Mouse (Mus musculus) A20 (cell line): Measurements from ENCODE around the gene Dusp18.

ENCODE experiments used
- DNase-seq: peaks from one replicate; pipeline ENCODE4 v3.0.0-alpha.2; 2011; ENCODE audit warnings: low read depth, low spot score

Gene Dusp18

DNA sequence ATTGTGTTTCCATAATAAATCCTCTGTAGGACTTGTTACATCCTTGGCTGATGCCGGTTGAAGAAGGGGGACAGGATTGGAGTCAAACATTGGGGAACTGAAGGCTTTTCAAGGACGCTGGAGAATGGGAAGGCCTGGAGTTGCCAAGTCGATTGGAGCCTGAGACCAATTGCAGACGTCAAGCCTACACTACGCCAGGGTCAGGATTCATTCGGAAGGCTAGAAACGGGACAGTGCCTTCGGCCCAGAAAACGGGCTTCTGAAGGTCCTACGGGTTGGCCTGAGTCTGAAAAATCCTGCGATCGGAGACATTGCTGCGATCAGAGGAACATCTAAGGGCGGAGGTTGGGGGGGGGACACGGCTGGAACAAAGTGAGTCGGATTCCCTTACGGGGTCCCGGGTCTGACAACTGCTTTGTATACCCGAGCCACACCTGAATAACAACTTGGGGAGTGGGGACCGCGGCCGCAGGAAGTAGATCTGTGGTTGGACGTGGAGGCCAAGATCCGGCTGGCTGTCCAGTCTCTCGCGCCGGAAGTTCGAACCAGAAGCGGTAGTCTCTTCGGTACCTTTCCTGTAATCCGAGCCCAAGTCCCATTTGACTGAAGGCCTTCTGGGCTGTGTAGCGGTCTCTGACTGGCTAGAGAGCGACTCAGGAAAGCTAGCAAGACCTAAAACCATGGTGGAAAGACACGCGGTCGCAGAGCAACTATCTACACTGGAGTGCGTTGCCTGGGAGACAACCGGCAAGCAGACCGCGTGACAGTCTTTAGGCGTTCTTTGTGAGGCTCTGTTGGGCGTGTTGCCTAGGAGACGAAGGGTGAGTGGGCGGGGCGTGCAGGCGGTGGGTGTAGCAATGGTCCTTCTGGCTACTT, at the start of gene Dusp18, which contains the start of gene 4921536K21Rik:
Gene Dusp18 (plus strand): TSS at position 835 of the 876 bp plus-strand sequence.
Gene 4921536K21Rik (minus strand): TSS at position 693 of the 876 bp plus-strand sequence.
- DNase-seq = no peak

DNA sequence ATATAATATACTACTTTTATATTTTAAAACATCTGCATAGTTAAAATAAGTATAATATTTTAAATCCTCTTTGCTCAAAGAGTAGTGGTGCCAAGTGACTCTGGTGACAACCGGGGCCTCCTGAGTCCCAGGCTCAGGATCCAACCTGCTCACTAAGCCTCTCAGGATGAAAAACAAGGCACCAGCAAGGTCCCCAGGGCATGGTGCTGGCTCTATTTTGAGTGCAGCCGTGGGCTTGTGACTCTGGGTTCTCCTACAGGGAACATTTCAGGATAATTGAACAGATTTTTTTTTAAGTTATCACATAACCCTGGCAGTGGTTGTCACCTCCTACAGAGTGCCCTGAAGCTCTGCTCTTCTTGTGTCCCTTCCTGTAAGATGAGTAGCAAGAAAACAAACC, 48.7 kb upstream of the Dusp18 start:
- no peak for DNase-seq

DNA sequence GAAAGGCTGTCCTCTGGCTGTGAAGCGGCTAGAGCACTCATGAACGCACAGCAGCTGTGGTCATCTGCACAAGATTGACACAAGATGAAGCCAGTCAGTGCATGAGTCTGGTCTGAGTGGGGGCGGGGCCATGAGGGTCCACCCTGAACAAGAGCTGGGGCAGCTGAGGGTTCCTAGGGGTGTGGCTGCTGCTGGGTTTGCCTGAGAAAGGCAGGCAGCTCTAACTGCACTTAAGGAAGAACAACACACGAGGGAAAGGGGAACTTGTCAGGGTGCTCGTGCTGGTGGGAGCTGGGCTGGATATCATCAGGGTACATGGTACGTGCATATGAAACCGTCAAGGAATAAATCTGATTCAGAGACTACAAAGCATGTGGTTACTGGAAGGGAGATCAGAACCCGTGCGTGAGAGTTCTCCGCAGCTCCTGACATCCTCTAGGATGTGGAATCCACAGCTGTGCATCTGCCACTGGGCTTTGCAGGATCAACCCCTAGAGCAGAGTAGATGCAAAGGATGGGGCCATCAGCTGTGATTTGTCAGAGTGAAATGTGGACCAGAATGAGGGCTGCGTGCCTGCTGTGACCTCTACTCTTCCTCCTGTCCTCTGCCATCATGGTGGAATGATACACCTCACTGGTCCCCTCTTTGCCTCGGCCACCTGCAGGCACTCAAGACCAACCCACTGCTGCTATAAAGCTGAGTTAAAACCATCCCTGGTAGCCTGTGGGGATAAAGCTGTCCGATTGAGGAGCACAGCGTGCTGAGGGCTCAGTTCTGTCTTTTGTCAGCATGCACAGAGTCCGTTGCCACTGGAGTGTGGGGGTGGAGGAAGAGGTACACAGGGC, 45.3 kb upstream of the Dusp18 start:
- no peak for DNase-seq

- DNase-seq = no peak
Observed at GRCm38 (mm10) chr11:3850315-3850614, 44.8 kb upstream of the Dusp18 start.

GRCm38 (mm10) chr11:3850746-3851277, 44.2 kb upstream of the Dusp18 start:
- DNase-seq = no peak

DNA sequence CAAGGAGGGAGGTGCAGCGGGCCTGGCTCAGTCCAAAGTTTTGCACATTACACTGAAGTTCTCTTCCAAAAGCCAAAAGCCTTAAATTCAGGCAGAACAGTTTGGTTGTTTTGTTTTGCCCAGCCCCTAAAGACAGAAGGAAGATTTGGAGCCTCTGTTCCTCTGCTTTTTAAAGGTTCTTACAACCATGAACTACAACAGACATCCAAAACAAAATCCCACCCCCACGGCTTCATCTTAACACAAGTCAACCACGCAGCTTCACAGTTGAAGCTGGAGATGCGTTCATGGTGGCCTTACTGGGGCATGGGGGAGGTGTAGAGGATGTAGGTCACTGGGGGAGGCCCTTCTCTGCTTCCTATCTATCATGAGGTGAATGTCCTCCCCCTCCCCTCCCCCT, 43.2 kb upstream of the Dusp18 start:
- DNase-seq = no peak

GRCm38 (mm10) chr11:3853031-3853430, 42.0 kb upstream of the Dusp18 start:
- no peak for DNase-seq

DNA sequence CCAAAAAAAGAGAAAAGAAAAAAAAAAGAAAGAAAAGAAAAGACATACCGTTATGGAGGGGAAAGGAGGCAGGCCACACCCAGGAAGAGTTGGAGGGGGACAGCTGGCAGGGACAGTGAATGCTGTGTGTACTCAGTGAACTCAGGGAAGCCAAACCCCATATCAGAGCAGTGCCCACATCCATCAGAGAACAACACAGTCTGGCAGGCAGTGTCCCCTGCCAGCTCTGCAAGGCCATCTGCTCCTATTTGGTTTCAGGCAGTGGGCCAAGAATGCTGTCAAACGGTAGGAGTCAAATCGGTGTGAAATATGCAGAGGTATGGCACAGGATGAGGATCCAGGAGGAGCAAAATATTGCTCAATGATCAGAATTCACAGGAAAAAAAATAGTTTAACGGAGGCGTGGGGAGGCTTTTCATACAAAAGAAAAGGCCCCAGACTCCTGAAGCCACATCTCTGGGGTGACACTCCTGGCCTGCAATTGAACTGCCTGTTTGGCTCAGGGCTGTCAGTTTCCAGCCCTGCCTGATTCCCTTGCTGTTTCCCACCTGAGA, 41.5 kb upstream of the Dusp18 start:
- DNase-seq = no peak

- no peak for DNase-seq
Observed at GRCm38 (mm10) chr11:3854156-3854555, 40.9 kb upstream of the Dusp18 start.

- no peak for DNase-seq
Observed at GRCm38 (mm10) chr11:3855846-3856245, 39.2 kb upstream of the Dusp18 start.

- no peak for DNase-seq
Observed at GRCm38 (mm10) chr11:3857902-3858301, 37.1 kb upstream of the Dusp18 start.

DNA sequence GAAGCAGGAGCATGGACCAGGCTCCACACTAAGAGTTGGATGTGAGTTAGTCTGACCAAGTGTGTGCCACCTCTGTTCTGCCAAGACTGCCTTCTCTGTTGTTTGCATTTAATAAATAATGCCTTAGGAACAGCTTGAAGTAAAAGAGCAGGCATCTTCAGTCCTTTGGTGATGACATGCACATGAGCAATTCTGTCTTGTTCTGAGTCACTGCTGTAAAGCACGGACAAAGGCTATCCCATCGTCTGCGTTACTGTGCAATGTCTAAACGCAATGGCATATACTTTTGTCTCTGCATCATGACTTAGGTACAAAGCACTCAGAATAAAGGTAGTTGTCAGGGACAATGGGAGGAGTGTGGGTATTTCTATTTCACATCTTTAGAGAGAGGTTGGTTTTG, 35.3 kb upstream of the Dusp18 start:
- DNase-seq = no peak

DNA sequence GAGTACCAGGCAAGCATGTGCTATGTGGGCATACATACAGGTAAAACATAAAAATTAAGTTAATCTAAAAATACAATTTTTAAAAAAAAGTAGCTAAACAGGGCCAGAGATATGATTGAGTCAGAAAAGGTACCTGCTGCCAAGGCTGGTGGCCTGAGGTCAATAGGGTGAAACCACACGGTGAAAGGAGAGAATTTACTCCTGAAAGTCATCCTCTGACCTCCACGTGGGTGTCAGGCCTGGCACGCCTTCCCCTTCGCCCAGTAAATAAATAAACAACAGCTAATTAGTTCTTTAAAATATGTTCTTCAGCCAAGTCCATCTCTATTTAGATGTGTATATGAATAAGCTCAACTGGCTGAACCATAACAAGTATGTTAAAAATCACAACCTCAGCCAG, 34.7 kb upstream of the Dusp18 start:
- no peak for DNase-seq

GRCm38 (mm10) chr11:3862661-3863453, 32.2 kb upstream of the Dusp18 start:
- no peak for DNase-seq

DNA sequence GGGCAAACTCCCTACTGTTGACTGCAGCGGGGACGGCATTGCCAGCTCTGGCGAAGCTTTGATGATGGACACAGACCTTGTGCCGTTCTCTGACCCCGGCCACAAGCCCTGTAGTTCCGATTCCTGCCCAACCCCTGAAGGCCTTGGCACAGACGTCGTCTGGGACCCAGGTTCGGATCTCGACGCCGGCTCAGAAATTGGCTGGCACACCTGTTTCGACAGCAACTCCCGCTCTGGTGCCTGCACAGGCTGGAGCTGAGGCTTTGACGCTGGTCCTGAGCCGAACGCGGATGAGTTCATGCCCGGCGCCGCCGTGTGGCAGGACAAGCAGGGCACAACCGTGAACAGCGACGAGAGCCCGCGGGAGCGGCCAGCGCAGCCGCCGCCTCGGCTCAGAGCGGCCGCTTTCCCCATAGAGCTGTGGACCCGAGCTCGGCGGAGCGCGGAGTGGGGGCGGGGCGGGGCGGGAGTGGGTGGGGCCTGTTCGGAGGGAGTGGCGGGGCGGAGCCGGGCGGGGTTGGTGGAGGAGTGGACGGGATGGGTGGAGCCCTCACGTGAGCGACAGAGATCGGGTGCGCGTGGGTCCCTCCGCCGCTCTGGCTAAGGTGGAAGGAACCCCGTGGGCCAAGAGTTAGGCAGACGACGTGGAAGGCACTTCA, 31.5 kb upstream of the Dusp18 start, which contains the start of gene Osbp2:
Gene Osbp2 (minus strand): TSS at position 450 of the 659 bp plus-strand sequence.
- peak; percentile 42 for DNase-seq

- no peak for DNase-seq
Observed at GRCm38 (mm10) chr11:3864343-3864742, 30.7 kb upstream of the Dusp18 start.

- DNase-seq = no peak
Observed at GRCm38 (mm10) chr11:3876419-3876818, 18.6 kb upstream of the Dusp18 start.

DNA sequence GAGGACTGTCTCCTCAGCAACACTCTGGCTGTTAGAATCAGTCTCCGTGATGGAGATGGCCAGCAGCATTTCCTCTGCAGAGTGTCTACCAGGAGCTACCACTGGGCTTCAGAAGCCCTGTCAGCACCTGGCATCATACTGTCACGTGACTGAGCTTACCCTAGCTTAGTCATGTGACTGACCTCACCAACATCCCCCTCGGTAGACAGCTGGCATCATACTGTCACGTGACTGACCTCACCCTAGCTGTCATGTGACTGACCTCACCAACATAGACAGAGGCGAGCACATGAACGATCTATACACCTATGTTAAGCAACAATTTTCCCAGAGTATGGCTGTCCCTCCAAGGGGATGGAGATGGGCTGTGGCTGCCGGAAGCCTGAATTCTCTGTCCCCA, 16.4 kb upstream of the Dusp18 start:
- peak; percentile 11 for DNase-seq

DNA sequence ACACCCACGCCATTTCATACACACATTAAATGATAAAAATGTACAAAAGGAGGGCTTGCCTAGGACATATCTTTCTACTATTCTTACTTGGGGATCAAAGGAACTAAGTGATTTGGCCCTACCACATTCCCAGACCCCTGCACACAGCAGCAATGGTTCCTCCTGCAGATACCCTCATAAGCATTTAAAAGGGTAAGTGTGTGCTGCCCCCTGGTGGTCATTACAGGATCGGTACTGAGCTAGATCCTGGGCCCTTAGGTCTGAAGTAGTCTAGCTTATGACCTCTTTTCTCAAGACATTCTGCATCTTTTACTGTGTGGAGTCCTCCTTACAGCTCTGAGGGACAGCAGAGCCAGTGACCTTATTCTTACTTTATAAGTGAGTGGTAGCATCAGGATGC, 15.2 kb upstream of the Dusp18 start:
- DNase-seq = peak; percentile 70

- no peak for DNase-seq
Observed at GRCm38 (mm10) chr11:3883711-3884110, 11.3 kb upstream of the Dusp18 start.

GRCm38 (mm10) chr11:3887331-3887730, 7.7 kb upstream of the Dusp18 start:
- DNase-seq = no peak
